Mouse (Mus musculus): ENCODE results near the gene Imp3.

GRCm38 (mm10) chr9:56923841-56924650 is 13.2 kb upstream of the Imp3 start:
- TF ChIP-seq ZC3H11A (IDR thresholded peaks at IDR 0.05; ENCODE audit: borderline replicate concordance, low read depth, low read length) (no peak), MAFK (IDR thresholded peaks at IDR 0.05; ENCODE audit: insufficient read depth, low read depth, low read length) (no peak), ZNF384 (IDR thresholded peaks at IDR 0.05; ENCODE audit: low read depth, low read length) (no peak)

Data from ES-E14 (cell line).